Mouse (Mus musculus) spleen, adult 2 months (tissue): ENCODE measurements around the gene Rreb1. TPM values are rescaled to one million over a fixed set of nuclear protein-coding genes. Genes with fewer than 3 reads are reported as not detected.

Experiments
- DNase-seq, 2 experiments: peaks; one replicate each; pipeline versions ENCODE4 v3.0.0 to v3.0.0-alpha.2; 2012 to 2021; ENCODE audit warnings: low spot score in 2 of 2, low read depth in 1 of 2
- H3K27ac ChIP-seq: fragments of 200-500 bp; 2 replicates; pipeline ENCODE4 v1.5.1; 2012; ENCODE audit warnings: low read length, inconsistent platforms; ENCODE audit not compliant: insufficient read depth
- H3K27me3 ChIP-seq: fragments of 200-500 bp; 2 replicates; pipeline ENCODE4 v1.6.1; 2012; ENCODE audit warnings: mild to moderate bottlenecking, moderate library complexity, low read length, inconsistent platforms; ENCODE audit not compliant: control insufficient read depth, insufficient read depth
- H3K36me3 ChIP-seq: fragments of 200-500 bp; 2 replicates; pipeline ENCODE4 v1.6.1; 2012; ENCODE audit warnings: mild to moderate bottlenecking, low read length, inconsistent platforms; ENCODE audit not compliant: control insufficient read depth, insufficient read depth
- H3K4me1 ChIP-seq: fragments of 200-500 bp; 2 replicates; pipeline ENCODE4 v1.6.1; 2011; ENCODE audit warnings: inconsistent platforms; ENCODE audit not compliant: control insufficient read depth, insufficient read depth, insufficient read length
- H3K4me3 ChIP-seq: fragments of 200-500 bp; 2 replicates; pipeline ENCODE4 v1.5.1; 2011; ENCODE audit warnings: mild to moderate bottlenecking, inconsistent platforms; ENCODE audit not compliant: insufficient read depth, insufficient read length; ENCODE audit errors: extremely low read depth
- CTCF ChIP-seq: fragments of 200-500 bp; IDR thresholded peaks from 2 replicates; pipeline ENCODE4 v1.5.1; 2011; ENCODE audit warnings: mild to moderate bottlenecking, inconsistent platforms; ENCODE audit not compliant: insufficient read depth, insufficient read length, insufficient replicate concordance; ENCODE audit errors: extremely low read depth
- POLR2A ChIP-seq: fragments of 200-500 bp; IDR thresholded peaks from 2 replicates; pipeline ENCODE4 v1.6.1; 2011; ENCODE audit warnings: low read depth, low read length, inconsistent platforms
- WGBS: fragments of 180-500 bp; shearing (Covaris S2); methylation state at CpG from one replicate; pipeline ENCODE4 v1.1.7; 2018; 5-methylcytosine and 5-hydroxymethylcytosine counted together
- polyA plus RNA-seq: library from polyadenylated mRNA; depleted of rRNA; stranded (reverse); fragments of >200 nt; gene quantifications from 2 replicates; pipeline ENCODE4 v1.2.3, GENCODE M21; 2012

The Rreb1 gene
- polyA plus RNA-seq, 1 experiment = 15.5 TPM

DNA sequence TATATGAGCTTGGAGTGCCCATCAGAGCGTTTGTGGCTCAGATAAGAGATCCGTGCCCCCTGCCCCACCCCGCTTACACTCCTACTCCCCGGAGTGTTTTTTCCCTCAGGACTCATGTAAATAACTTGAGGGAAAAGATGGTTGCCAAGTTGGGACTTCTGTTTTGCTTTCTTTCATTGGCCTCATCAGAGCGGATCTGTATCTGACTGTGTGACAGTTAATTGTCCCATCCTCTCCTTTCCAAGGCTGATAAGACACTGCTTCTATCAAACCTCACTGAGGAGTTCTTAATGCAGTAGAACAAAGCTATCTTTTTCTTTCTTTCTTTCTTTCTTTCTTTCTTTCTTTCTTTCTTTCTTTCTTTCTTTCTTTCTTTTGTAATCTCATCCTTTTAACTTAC is 85.4 kb downstream of the Rreb1 start:
- Histone ChIP-seq H3K27ac (peak overlapping the region; percentile 39; the same call in 1 of the 2 replicates), H3K4me3 (no peak overlapping the region), H3K36me3 (no peaks in the 10 kb centered on the region), H3K4me1 (peaks cover 25% of the 10 kb centered on the region), H3K27me3 (no peaks in the 10 kb centered on the region)
- TF ChIP-seq CTCF (no peak), POLR2A (no peak)
- WGBS = 69% methylated on average over 5 of the region's 5 CpGs
- no peak for DNase-seq

DNA sequence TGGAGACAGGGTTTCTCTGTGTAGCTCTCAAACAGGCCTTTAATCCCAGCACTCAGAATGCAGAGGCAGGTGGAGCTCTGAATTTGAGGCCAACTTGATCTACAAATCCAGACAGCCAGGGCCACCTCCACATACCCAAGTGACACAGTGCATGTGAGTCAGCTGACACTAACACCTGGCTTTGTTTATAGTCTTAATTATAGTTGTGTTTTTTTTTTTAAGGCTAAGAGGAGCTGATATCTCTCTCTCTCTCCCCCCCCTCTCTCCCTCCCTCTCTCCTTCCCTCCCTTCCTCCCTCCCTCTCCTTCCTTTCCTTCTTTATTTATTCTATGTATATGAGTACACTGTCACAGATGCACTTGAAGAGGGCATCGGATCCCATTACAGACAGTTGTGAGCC is 86.5 kb downstream of the Rreb1 start:
- TF ChIP-seq POLR2A (no peak), CTCF (no peak)
- H3K27ac ChIP-seq = no peak overlapping the region
- no peaks in the 10 kb centered on the region for H3K36me3 ChIP-seq
- 97% methylated on average over 1 of the region's 1 CpGs for WGBS
- DNase-seq = no peak
- H3K4me3 ChIP-seq = no peak overlapping the region
- H3K4me1 ChIP-seq = peaks cover 22% of the 10 kb centered on the region
- no peaks in the 10 kb centered on the region for H3K27me3 ChIP-seq

DNA sequence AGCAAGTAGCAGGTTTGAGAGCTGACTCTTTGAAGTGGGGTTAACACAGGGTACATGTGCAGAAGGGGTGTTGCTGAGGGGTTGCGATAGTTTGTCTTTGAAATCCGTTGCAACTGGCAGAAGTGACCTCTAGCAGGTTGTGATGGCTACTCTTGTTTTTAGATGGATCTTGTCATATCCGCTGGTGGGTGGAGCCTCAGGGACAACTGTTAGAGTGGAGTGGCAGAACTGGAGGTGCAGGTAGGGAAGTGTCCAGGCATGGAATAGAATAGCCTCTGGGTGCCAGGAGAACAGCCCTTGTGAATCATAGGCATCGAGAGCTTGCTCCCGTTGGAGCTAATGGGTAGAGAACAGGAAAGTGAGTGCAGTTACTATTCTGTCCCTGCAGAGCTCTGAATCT is 88.1 kb downstream of the Rreb1 start:
- TF ChIP-seq CTCF = no peak
- TF ChIP-seq POLR2A = no peak
- 75% methylated on average over 5 of the region's 5 CpGs for WGBS
- DNase-seq = no peak
- no peak overlapping the region for H3K27ac ChIP-seq
- no peaks in the 10 kb centered on the region for H3K36me3 ChIP-seq
- H3K27me3 ChIP-seq = no peaks in the 10 kb centered on the region
- peaks cover 27% of the 10 kb centered on the region for H3K4me1 ChIP-seq
- no peak overlapping the region for H3K4me3 ChIP-seq

DNA sequence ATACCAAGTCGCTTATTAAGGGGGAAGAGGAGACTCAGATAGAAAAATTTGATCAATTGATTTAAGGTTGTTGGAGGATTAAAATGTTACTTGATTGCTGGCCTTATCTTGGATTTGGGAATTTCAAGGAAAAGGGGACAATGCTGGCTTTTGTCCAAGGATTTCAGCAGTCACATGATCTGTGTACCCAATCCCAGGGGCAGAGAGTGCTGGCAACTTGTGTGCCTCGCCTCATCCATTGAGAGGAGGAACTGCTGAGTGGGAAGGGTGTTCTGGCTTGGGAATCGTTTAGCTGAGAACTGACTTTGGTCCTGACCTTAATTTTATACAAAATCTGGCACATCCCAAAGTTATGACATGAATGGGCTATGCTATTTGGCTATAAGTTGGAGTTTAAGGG is 88.6 kb downstream of the Rreb1 start:
- Histone ChIP-seq H3K27ac (no peak overlapping the region), H3K4me1 (peaks cover 23% of the 10 kb centered on the region), H3K27me3 (no peaks in the 10 kb centered on the region), H3K36me3 (no peaks in the 10 kb centered on the region), H3K4me3 (no peak overlapping the region)
- TF ChIP-seq CTCF = no peak
- no peak for TF ChIP-seq POLR2A
- WGBS = 85% methylated on average over 3 of the region's 3 CpGs
- DNase-seq = no peak

DNA sequence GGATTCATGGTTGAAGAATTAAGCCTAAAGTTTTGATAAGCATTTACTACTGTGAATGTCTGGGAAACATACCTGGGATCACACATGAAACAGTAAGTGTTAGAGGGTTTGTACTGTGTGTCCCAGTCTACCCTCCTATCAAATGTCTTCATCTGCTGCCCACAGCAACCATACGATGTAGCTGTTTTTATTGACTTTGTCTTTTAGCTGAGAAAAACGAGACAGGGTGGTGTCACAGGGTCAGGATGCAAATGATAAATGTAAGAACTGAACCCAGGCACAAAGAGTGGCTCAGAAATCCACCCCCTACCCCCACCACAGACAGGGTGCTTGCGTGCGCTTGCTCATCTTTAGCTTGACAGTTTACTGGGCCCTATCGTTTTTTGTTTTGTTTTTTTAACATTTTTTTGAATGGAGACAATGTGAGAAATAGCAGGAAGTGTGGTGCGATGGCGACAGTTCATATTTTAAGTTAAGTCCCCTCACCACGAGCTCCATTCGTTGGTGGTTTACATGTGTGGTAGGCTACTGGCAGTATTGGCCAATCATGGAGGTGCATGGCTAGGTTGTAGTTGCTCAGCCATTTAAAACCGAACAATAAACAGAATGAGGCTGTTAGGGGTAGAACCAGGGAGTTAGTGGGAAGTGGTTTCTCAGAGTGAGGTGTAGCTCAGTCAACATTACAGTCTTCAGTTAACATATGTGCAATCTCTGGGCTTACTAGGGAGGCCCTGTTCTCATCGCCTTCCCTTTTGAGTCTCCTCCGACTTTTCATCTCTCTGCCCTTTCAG is 92.1 kb downstream of the Rreb1 start:
- no peak overlapping the region for H3K27ac ChIP-seq
- H3K4me1 ChIP-seq = peaks cover 17% of the 10 kb centered on the region; the same call in 1 of the 2 replicates
- H3K27me3 ChIP-seq = no peaks in the 10 kb centered on the region
- TF ChIP-seq POLR2A = no peak
- TF ChIP-seq CTCF = no peak
- H3K4me3 ChIP-seq = no peak overlapping the region
- 18% methylated on average over 12 of the region's 12 CpGs for WGBS
- no peak for DNase-seq
- no peaks in the 10 kb centered on the region for H3K36me3 ChIP-seq

DNA sequence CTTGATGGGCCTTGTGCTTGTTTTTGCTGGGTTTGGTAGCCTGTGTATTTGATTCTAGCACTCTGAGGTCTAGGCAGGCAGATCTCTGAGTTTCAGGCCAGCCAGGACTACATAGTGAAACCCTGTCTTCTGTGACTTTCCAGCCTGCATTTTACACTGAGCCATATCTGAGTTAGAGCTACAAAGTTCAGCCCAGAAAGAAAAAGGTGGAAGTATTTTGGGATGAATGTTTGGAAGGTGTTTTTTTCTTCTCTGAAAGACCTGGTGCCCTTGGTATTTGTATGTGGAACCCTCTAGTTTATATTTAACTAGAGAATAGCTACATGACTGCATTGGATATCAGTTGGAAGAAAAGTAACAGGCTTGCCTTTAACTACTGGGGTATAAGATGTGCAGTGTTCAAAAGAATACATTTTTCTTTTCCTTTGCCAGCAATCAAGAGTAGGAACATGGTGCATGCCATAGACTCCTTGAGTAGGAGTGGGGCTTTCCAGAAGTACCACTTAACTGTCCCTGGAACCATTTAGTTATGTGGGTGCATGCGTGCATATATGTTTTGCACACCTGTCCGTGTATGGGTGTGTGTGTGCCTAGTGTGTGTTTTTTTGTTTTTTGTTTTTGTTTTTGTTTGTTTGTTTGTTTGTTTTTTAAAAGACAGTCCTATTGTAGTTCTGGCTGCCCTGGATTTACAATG is 94.1 kb downstream of the Rreb1 start:
- no peak overlapping the region for H3K27ac ChIP-seq
- DNase-seq = no peak
- H3K36me3 ChIP-seq = no peaks in the 10 kb centered on the region
- WGBS = 89% methylated on average over 2 of the region's 2 CpGs
- H3K27me3 ChIP-seq = no peaks in the 10 kb centered on the region
- TF ChIP-seq CTCF (no peak), POLR2A (no peak)
- peaks cover 17% of the 10 kb centered on the region; the same call in 1 of the 2 replicates for H3K4me1 ChIP-seq
- no peak overlapping the region for H3K4me3 ChIP-seq
